Mouse (Mus musculus) heart, postnatal 0 days (tissue): Measurements from ENCODE around the gene Aebp1. TPM values are rescaled to one million over a fixed set of nuclear protein-coding genes. Genes with fewer than 3 reads are reported as not detected.

Experiments used
- ATAC-seq: fragments of 200-750 bp; cut with Nextera tagmentation; 2 replicates; pipeline ENCODE4 v1.8.0; 2017; ENCODE audit warnings: low read depth, moderate number of reproducible peaks, moderate library complexity; ENCODE audit not compliant: insufficient read depth
- DNase-seq: peaks from one replicate; pipeline ENCODE4 v3.0.0-alpha.2; 2016; ENCODE audit warnings: low spot score
- H3K27ac ChIP-seq: fragments of 300-500 bp; sonication (generic); 2 replicates; pipeline ENCODE4 v1.5.1; 2014; ENCODE audit warnings: low read depth, mild to moderate bottlenecking
- H3K27me3 ChIP-seq: fragments of 300-500 bp; sonication (generic); 2 replicates; pipeline ENCODE4 v1.6.1; 2014; ENCODE audit warnings: low read length, mixed read lengths; ENCODE audit not compliant: control insufficient read depth, insufficient read depth
- H3K36me3 ChIP-seq: fragments of 300-500 bp; sonication (generic); replicated peaks from 2 replicates; pipeline ENCODE4 v1.6.1; 2014; ENCODE audit warnings: low read length, mixed read lengths; ENCODE audit not compliant: control insufficient read depth, insufficient read depth
- H3K4me1 ChIP-seq: fragments of 300-500 bp; sonication (generic); 2 replicates; pipeline ENCODE4 v1.6.1; 2014; ENCODE audit warnings: antibody characterized with exemption; ENCODE audit not compliant: control insufficient read depth, insufficient read depth
- H3K4me2 ChIP-seq: fragments of 300-500 bp; sonication (generic); 2 replicates; pipeline ENCODE4 v1.6.1; 2014; ENCODE audit warnings: low read depth, mild to moderate bottlenecking, low read length, moderate library complexity
- H3K4me3 ChIP-seq: fragments of 300-500 bp; sonication (generic); 2 replicates; pipeline ENCODE4 v1.5.1; 2014; ENCODE audit warnings: low read depth, low read length
- H3K9ac ChIP-seq: fragments of 300-500 bp; sonication (generic); replicated peaks from 2 replicates; pipeline ENCODE4 v1.6.1; 2014; ENCODE audit warnings: low read depth, low read length, mixed read lengths
- H3K9me3 ChIP-seq: fragments of 300-500 bp; sonication (generic); replicated peaks from 2 replicates; pipeline ENCODE4 v1.6.1; 2016; ENCODE audit warnings: low read length; ENCODE audit not compliant: control insufficient read depth
- CTCF ChIP-seq: IDR thresholded peaks from 2 replicates; pipeline ENCODE4 v1.5.1; 2016; ENCODE audit warnings: antibody characterized with exemption, control low read depth, low read depth
- EP300 ChIP-seq: IDR thresholded peaks from 2 replicates; pipeline ENCODE4 v1.6.1; 2016; ENCODE audit warnings: antibody characterized with exemption, low read depth
- WGBS: fragments of 180-500 bp; shearing (Covaris S2); extraction: QIAGEN DNeasy Blood & Tissue Kit; methylation state at CpG from one replicate; pipeline ENCODE4 v1.1.7; 2014; 5-methylcytosine and 5-hydroxymethylcytosine counted together
- polyA plus RNA-seq: library from polyadenylated mRNA; unstranded; fragments of >200 nt; fragmentation: Nextera tagmentation; extraction: Ambion mirVana; gene quantifications from 2 replicates; pipeline ENCODE4 v1.2.1, GENCODE M21; 2015
- total RNA-seq: library from RNA; depleted of rRNA; stranded (reverse); fragments of >200 nt; gene quantifications from 2 replicates; pipeline ENCODE4 v1.2.3, GENCODE M21; 2014; ENCODE audit warnings: low replicate concordance

Aebp1 gene
- total and polyA plus RNA-seq, 2 experiments from 2014 or later: 14.2 to 17.5 TPM

GRCm38 (mm10) chr11:5848741-5849140, 13.0 kb upstream of the Aebp1 start:
- TF ChIP-seq CTCF (no peak), EP300 (no peak)

GRCm38 (mm10) chr11:5849316-5849715, 12.4 kb upstream of the Aebp1 start:
- TF ChIP-seq CTCF (no peak), EP300 (no peak)
- H3K4me1 ChIP-seq: peaks cover 19% of the 10 kb centered on the region
- no peak overlapping the region for H3K9ac ChIP-seq
- no peak overlapping the region for H3K4me3 ChIP-seq
- ATAC-seq (no peak), DNase-seq (no peak)
- 63% methylated on average over 2 of the region's 2 CpGs for WGBS
- no peak overlapping the region for H3K4me2 ChIP-seq
- H3K9me3 ChIP-seq: no peaks in the 10 kb centered on the region
- H3K27ac ChIP-seq: no peak overlapping the region
- no peaks in the 10 kb centered on the region for H3K36me3 ChIP-seq
- H3K27me3 ChIP-seq: no peaks in the 10 kb centered on the region

More at GRCm38 (mm10) chr11:5848741-5849140, 13.0 kb upstream of the Aebp1 start:
- no peak overlapping the region for H3K9ac ChIP-seq
- H3K27ac ChIP-seq: no peak overlapping the region
- WGBS: 38% methylated on average over 6 of the region's 6 CpGs
- H3K27me3 ChIP-seq: no peaks in the 10 kb centered on the region
- no peaks in the 10 kb centered on the region for H3K36me3 ChIP-seq
- H3K4me1 ChIP-seq: peaks cover 19% of the 10 kb centered on the region
- H3K4me2 ChIP-seq: no peak overlapping the region
- DNase-seq: peak; percentile 44
- ATAC-seq: peak; percentile 40; the same call in 1 of the 2 replicates
- H3K4me3 ChIP-seq: no peak overlapping the region
- no peaks in the 10 kb centered on the region for H3K9me3 ChIP-seq

GRCm38 (mm10) chr11:5850452-5850851, 11.3 kb upstream of the Aebp1 start:
- no peaks in the 10 kb centered on the region for H3K27me3 ChIP-seq
- no peak for DNase-seq
- H3K4me3 ChIP-seq: no peak overlapping the region
- H3K4me2 ChIP-seq: no peak overlapping the region
- no peak for TF ChIP-seq EP300
- TF ChIP-seq CTCF: no peak
- no peaks in the 10 kb centered on the region for H3K9me3 ChIP-seq
- H3K27ac ChIP-seq: no peak overlapping the region
- no peak for ATAC-seq
- peaks cover 19% of the 10 kb centered on the region for H3K4me1 ChIP-seq
- WGBS: 42% methylated on average over 5 of the region's 5 CpGs
- H3K9ac ChIP-seq: no peak overlapping the region
- H3K36me3 ChIP-seq: no peaks in the 10 kb centered on the region

GRCm38 (mm10) chr11:5851021-5851736, 10.6 kb upstream of the Aebp1 start:
- peak overlapping the region; percentile 61; the same call in 1 of the 2 replicates for H3K27ac ChIP-seq
- H3K9ac ChIP-seq: no peak overlapping the region
- no peak overlapping the region for H3K4me2 ChIP-seq
- H3K4me3 ChIP-seq: no peak overlapping the region
- ATAC-seq: no peak
- no peak for DNase-seq
- no peaks in the 10 kb centered on the region for H3K36me3 ChIP-seq
- H3K4me1 ChIP-seq: peaks cover 19% of the 10 kb centered on the region
- no peaks in the 10 kb centered on the region for H3K9me3 ChIP-seq
- TF ChIP-seq CTCF (no peak), EP300 (no peak)
- no peaks in the 10 kb centered on the region for H3K27me3 ChIP-seq
- WGBS: 48% methylated on average over 4 of the region's 4 CpGs

GRCm38 (mm10) chr11:5852314-5852713, 9.4 kb upstream of the Aebp1 start:
- no peak for ATAC-seq
- 29% methylated on average over 1 of the region's 1 CpGs for WGBS
- TF ChIP-seq EP300: no peak
- no peak for TF ChIP-seq CTCF
- Histone ChIP-seq H3K9ac (no peak overlapping the region), H3K4me2 (no peak overlapping the region), H3K9me3 (no peaks in the 10 kb centered on the region), H3K4me3 (no peak overlapping the region), H3K27me3 (no peaks in the 10 kb centered on the region), H3K4me1 (peaks cover 15% of the 10 kb centered on the region), H3K36me3 (no peaks in the 10 kb centered on the region), H3K27ac (no peak overlapping the region)
- no peak for DNase-seq

- no peak overlapping the region for H3K9ac ChIP-seq
- TF ChIP-seq CTCF (no peak), EP300 (no peak)
- no peaks in the 10 kb centered on the region for H3K9me3 ChIP-seq
- DNase-seq: no peak
- no peak for ATAC-seq
- H3K27me3 ChIP-seq: 0 out of 2 replicates have a peak, but pooled peaks cover 3% of the 10 kb centered on the region
- no peak overlapping the region for H3K4me3 ChIP-seq
- peaks cover 6% of the 10 kb centered on the region; the same call in 1 of the 2 replicates for H3K4me1 ChIP-seq
- H3K4me2 ChIP-seq: no peak overlapping the region
- H3K27ac ChIP-seq: no peak overlapping the region
- no peaks in the 10 kb centered on the region for H3K36me3 ChIP-seq
Observed at GRCm38 (mm10) chr11:5855481-5855880, 6.3 kb upstream of the Aebp1 start.
